Mouse (Mus musculus) testis, adult 2 months (tissue): Measurements from ENCODE around the gene Phf7. TPM values are rescaled to one million over a fixed set of nuclear protein-coding genes. Genes with fewer than 3 reads are reported as not detected.

ENCODE experiments used
- H3K27ac ChIP-seq: fragments of 200-500 bp; 2 replicates; pipeline ENCODE4 v1.5.1; 2012; ENCODE audit warnings: low read depth, low read length; ENCODE audit not compliant: control insufficient read depth, insufficient read depth
- H3K27me3 ChIP-seq: fragments of 200-500 bp; 2 replicates; pipeline ENCODE4 v1.6.1; 2012; ENCODE audit warnings: mild to moderate bottlenecking, low read length, moderate library complexity; ENCODE audit not compliant: control insufficient read depth, insufficient read depth
- H3K36me3 ChIP-seq: fragments of 200-500 bp; 2 replicates; pipeline ENCODE4 v1.6.1; 2012; ENCODE audit warnings: mild to moderate bottlenecking, low read length; ENCODE audit not compliant: control insufficient read depth, insufficient read depth
- H3K4me1 ChIP-seq: fragments of 200-500 bp; 2 replicates; pipeline ENCODE4 v1.6.1; 2012; ENCODE audit warnings: low read length; ENCODE audit not compliant: control insufficient read depth, insufficient read depth
- H3K4me3 ChIP-seq: fragments of 200-500 bp; 2 replicates; pipeline ENCODE4 v1.5.1; 2012; ENCODE audit warnings: low read depth, mild to moderate bottlenecking, low read length, moderate library complexity, mixed read lengths; ENCODE audit not compliant: control insufficient read depth
- CTCF ChIP-seq: fragments of 200-500 bp; IDR thresholded peaks from 2 replicates; pipeline ENCODE4 v1.5.1; 2012; ENCODE audit warnings: low read depth, mild to moderate bottlenecking, inconsistent platforms, low read length, moderate library complexity; ENCODE audit not compliant: control insufficient read depth, insufficient read depth, insufficient replicate concordance
- POLR2A ChIP-seq: fragments of 200-500 bp; IDR thresholded peaks from 2 replicates; pipeline ENCODE4 v1.6.1; 2012; ENCODE audit warnings: low read depth, mild to moderate bottlenecking, inconsistent platforms, low read length, moderate library complexity; ENCODE audit not compliant: control insufficient read depth
- polyA plus RNA-seq: library from polyadenylated mRNA; depleted of rRNA; stranded (reverse); fragments of >200 nt; gene quantifications from 2 replicates; pipeline ENCODE4 v1.2.3, GENCODE M21; 2012; rRNA removed

The Phf7 gene
- polyA plus RNA-seq = 1,194 and 1,232 TPM in 2 replicates

DNA sequence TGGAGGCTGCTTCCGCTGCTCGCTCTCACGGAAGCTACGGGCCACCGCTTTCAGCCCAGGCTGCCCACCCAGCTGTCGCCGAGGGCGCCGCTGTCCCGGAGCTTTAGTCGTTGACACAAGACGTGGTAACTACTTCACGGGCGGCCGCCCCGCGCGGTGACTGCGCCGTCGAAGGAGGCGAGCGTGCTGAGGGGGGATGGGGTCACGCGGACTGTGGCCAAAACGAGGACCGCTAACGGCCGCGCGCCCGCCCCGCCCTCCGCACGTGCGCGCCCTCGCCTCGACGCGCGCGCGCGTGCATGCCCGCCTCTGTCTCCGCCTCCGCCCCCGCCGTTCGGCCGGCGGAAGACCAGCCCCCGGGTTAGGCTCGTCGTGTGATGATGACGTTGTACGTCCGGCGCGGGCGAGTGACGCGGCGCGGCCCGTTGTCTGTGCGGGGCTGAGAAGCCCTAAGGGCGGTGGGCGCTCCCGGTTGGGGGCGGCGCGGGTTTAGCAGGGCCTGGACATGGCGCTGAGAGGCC lies at the start of gene Phf7, which contains the start of gene Bap1:
Gene Phf7 (minus strand): TSS at position 234 of the 521 bp plus-strand sequence.
Gene Bap1 (plus strand): TSS at position 367 of the 521 bp plus-strand sequence.
- H3K27me3 ChIP-seq = no peaks in the 10 kb centered on the region
- peak within 1 kb of the TSS; percentile 98 for H3K4me3 ChIP-seq
- peak within 1 kb of the TSS; percentile 99 for H3K27ac ChIP-seq
- no peak for TF ChIP-seq CTCF
- TF ChIP-seq POLR2A = peak; percentile 93
- peaks cover 3% of the 10 kb centered on the region for H3K36me3 ChIP-seq
- no peaks in the 10 kb centered on the region; the same call in 1 of the 2 replicates for H3K4me1 ChIP-seq

- TF ChIP-seq CTCF = no peak
- TF ChIP-seq POLR2A = no peak
- H3K36me3 ChIP-seq = no peaks in the 10 kb centered on the region; the same call in 1 of the 2 replicates
- H3K27me3 ChIP-seq = no peaks in the 10 kb centered on the region
- H3K4me3 ChIP-seq = no peak overlapping the region
- H3K4me1 ChIP-seq = no peaks in the 10 kb centered on the region
- H3K27ac ChIP-seq = no peak overlapping the region
Observed at GRCm38 (mm10) chr14:31285728-31286127, 34.6 kb upstream of the Phf7 start.

- no peak for TF ChIP-seq POLR2A
- TF ChIP-seq CTCF = peak; percentile 83; the same call in 1 of the 2 replicates
- H3K27ac ChIP-seq = no peak overlapping the region
- peaks cover 6% of the 10 kb centered on the region for H3K4me1 ChIP-seq
Observed at GRCm38 (mm10) chr14:31272164-31272563, 21.0 kb upstream of the Phf7 start.

GRCm38 (mm10) chr14:31271121-31271520 lies 20.0 kb upstream of the Phf7 start:
- Histone ChIP-seq H3K27me3 (no peaks in the 10 kb centered on the region), H3K4me3 (no peak overlapping the region), H3K27ac (no peak overlapping the region), H3K36me3 (no peaks in the 10 kb centered on the region; the same call in none of the 2 replicates), H3K4me1 (peaks cover 6% of the 10 kb centered on the region)
- no peak for TF ChIP-seq CTCF
- TF ChIP-seq POLR2A = no peak

More at GRCm38 (mm10) chr14:31272164-31272563, 21.0 kb upstream of the Phf7 start:
- Histone ChIP-seq H3K36me3 (no peaks in the 10 kb centered on the region; the same call in none of the 2 replicates), H3K4me3 (no peak overlapping the region), H3K27me3 (no peaks in the 10 kb centered on the region)

DNA sequence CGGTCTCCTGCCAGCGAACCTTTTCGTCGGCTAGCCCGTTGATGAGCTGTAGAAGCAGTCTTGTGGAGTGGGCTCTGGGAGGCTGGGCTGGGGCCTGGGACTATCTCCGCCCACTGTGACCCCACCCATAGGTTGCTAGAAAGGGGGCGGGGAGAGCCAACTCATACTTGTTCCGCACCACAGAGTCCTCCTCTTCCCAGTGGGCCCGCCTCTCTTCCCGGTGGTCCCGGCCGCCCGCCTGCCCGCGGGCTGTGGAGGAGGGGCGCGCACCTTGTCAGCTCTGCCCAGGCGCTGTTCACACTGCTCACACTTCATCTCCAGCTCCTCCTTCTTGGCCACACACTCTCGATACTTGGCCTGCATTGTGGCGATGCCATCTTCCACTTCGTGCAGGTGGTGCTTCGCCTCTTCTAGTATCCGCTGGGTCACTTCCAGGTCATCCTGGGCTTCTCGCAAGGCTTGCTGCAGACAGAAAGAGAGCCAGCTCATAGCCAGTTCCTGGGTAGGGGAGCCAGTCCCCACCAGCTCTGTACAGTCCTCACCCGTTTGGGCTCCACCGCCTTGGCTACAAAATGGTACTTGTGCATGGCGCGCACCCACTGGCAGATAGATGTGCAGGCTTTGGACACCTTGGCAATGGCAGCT lies 18.5 kb upstream of the Phf7 start:
- no peaks in the 10 kb centered on the region for H3K27me3 ChIP-seq
- no peaks in the 10 kb centered on the region; the same call in none of the 2 replicates for H3K36me3 ChIP-seq
- H3K4me1 ChIP-seq = peaks cover 6% of the 10 kb centered on the region
- no peak overlapping the region for H3K27ac ChIP-seq
- no peak for TF ChIP-seq CTCF
- TF ChIP-seq POLR2A = no peak
- H3K4me3 ChIP-seq = peak overlapping the region; percentile 6; the same call in 1 of the 2 replicates

GRCm38 (mm10) chr14:31268301-31269001 lies 17.3 kb upstream of the Phf7 start:
- Histone ChIP-seq H3K27me3 (no peaks in the 10 kb centered on the region), H3K4me1 (peaks cover 6% of the 10 kb centered on the region), H3K27ac (no peak overlapping the region), H3K36me3 (no peaks in the 10 kb centered on the region; the same call in none of the 2 replicates), H3K4me3 (no peak overlapping the region)
- TF ChIP-seq CTCF = no peak
- TF ChIP-seq POLR2A = no peak

- Histone ChIP-seq H3K4me1 (peaks cover 6% of the 10 kb centered on the region), H3K27ac (no peak overlapping the region), H3K4me3 (no peak overlapping the region), H3K36me3 (no peaks in the 10 kb centered on the region; the same call in none of the 2 replicates), H3K27me3 (no peaks in the 10 kb centered on the region)
- TF ChIP-seq POLR2A (no peak), CTCF (no peak)
Observed at GRCm38 (mm10) chr14:31267649-31268048, 16.5 kb upstream of the Phf7 start.
